Mouse (Mus musculus): ENCODE data around the gene Gsta4. TPM values are rescaled to one million over a fixed set of nuclear protein-coding genes. Genes with fewer than 3 reads are reported as not detected.
"Not testable (repeated sequence)": the region's sequence is repeated elsewhere in the genome, so short reads cannot be mapped to it uniquely, and the experiment has no call there.

The Gsta4 gene
- polyA plus RNA-seq, 1 experiment from 2014 or later: 109 TPM

DNA sequence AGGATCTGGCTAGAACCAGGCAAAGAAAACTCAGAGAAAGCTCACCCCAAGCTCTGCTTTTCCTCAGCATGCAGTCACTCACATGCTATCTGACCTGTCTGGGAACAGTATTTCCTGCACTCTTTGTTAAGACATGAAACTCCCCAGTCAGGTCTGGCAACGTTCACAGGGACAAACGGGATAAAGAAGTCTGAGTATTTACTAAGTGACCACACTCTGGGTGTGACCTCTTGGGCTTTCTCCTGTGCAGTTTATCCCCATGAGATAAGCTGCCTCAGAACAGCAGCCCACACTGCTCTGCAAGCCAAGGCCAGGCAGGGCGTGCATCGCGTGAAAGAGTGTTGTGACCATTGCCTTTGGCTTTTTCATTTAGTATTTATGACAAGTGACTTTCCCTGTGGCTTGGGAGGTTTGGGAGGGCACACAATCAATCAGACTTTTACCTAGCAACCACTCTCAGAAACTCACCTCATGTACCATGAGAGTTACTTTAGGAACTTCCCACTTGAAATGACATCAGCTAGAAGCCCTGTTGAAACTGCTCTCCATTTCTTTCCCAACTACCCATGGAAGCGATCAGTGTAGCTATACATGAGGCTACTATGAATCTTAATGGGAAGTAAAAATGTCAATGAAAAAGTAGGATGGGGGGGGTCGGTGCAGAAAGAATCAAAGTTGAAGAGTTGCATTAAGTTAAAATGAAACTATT, 29.9 kb downstream of the Gsta4 start:
- ATAC-seq (replicated peaks; ENCODE audit: low FRiP score): no peak
- Histone ChIP-seq H3K4me1 (no peaks in the 10 kb centered on the region), H3K9ac (no peak overlapping the region), H3K27ac (no peak overlapping the region), H3K9me3 (replicated peaks) (no peaks in the 10 kb centered on the region), H3K27me3 (no peaks in the 10 kb centered on the region), H3K4me3 (replicated peaks) (no peak overlapping the region), H3K4me2 (no peak overlapping the region), H3K36me3 (peaks cover 20% of the 10 kb centered on the region)
- WGBS: 69% methylated on average over 7 of the region's 7 CpGs

DNA sequence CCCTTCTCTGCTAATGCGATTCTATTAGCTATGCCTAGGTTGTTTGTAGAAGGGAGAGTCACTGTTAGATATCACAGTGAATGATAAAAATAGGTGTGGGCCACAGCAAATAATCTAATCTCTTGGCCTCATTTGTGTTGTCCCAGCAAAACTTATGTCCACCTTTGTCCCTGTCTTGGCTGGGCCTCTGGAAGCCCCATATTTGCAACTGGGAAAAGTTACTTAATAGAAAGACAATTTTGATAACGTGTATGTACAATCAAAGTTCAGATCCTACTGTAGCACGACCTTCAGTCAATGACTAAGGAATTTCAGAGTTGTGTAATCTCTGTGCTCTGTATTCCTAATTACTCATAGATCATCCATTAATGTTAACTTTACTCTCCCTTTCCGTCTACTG, 34.5 kb downstream of the Gsta4 start:
- Histone ChIP-seq H3K4me3 (replicated peaks) (no peak overlapping the region), H3K27ac (no peak overlapping the region), H3K4me1 (no peaks in the 10 kb centered on the region), H3K27me3 (no peaks in the 10 kb centered on the region), H3K9me3 (replicated peaks) (no peaks in the 10 kb centered on the region), H3K9ac (no peak overlapping the region), H3K4me2 (no peak overlapping the region), H3K36me3 (no peaks in the 10 kb centered on the region)
- ATAC-seq (replicated peaks; ENCODE audit: low FRiP score): no peak
- 71% methylated on average over 4 of the region's 4 CpGs for WGBS

DNA sequence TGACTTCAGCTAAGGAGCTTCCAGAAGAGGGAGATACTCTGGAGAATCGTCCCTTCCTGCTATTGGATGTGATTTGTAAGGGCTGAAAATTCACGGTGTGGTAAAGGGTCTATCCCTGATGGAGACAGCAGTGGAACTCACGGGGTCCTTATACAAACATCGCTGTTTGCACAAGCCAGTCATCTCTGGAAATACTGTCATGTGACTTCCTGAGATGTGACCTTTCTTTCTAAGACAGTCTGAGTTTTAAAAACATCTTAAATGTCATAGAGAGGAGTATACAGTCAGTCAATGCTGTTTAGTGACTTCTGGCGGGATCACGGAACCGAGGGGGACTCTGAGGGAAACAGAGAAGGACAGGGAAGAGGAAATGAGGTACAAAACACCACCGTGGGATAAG, 40.0 kb downstream of the Gsta4 start:
- Histone ChIP-seq H3K27me3 (no peaks in the 10 kb centered on the region), H3K4me3 (replicated peaks) (no peak overlapping the region), H3K9me3 (replicated peaks) (no peaks in the 10 kb centered on the region), H3K9ac (no peak overlapping the region), H3K4me2 (no peak overlapping the region), H3K36me3 (no peaks in the 10 kb centered on the region), H3K27ac (no peak overlapping the region), H3K4me1 (0 out of 2 replicates have a peak, but pooled peaks cover 4% of the 10 kb centered on the region)
- WGBS: 45% methylated on average over 8 of the region's 8 CpGs
- ATAC-seq (replicated peaks; ENCODE audit: low FRiP score): no peak

DNA sequence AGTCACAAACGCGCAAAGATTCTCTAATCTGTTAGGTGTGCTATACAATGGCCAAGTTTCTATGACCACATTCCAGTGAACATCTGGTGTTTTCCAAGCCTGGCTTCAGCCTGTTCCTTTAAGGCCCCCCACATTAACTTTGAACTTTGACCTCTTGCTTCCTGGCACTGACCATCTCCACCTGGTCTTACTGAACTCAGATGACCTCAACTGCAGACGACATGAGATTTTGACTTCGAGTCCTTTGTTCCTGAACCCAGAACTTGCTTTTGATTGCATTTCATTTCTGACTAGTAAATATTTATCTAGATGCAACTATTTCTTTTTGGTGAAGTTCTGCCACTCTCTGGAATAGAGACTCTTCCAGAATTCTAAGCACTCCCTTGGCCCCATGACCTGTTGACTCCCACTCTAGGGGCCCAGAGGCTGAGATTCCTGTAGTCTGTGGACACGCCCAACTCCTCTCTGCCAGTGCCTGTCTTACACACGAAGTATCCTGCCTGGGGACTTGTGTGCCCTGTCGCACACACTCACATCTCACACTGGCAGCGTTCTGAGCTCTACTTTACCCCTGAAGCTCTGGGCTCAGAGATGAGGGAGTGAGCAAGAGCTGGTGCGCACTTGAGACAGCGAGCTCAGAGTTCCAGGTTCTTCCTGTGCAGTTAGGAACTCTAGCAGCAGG, 40.8 kb downstream of the Gsta4 start:
- no peak for ATAC-seq (replicated peaks; ENCODE audit: low FRiP score)
- Histone ChIP-seq H3K27ac (no peak overlapping the region), H3K9me3 (replicated peaks) (no peaks in the 10 kb centered on the region), H3K4me3 (replicated peaks) (no peak overlapping the region), H3K4me2 (no peak overlapping the region), H3K4me1 (0 out of 2 replicates have a peak, but pooled peaks cover 4% of the 10 kb centered on the region), H3K36me3 (no peaks in the 10 kb centered on the region), H3K9ac (no peak overlapping the region), H3K27me3 (no peaks in the 10 kb centered on the region)
- 59% methylated on average over 10 of the region's 10 CpGs for WGBS

DNA sequence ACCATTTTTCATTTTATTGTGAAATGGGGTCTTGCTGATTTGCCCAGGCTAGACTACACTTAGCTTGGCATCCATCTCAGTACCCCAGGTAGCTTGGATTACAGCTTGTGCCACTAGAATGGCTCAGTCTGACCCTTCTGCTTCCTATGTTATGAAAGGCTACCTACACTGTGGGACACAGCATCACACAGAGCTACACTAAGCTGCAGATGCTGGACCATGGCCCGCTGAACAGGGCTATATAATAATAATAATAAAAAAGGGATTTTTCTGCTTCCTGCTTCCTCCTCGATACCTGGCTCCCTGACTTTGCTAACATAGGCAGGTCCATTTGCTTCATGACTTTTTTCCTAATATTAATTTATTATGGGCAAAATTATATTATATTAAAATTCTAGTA, 41.8 kb downstream of the Gsta4 start:
- no peak for ATAC-seq (replicated peaks; ENCODE audit: low FRiP score)
- 0 out of 2 replicates have a peak, but pooled peaks cover 4% of the 10 kb centered on the region for H3K4me1 ChIP-seq
- H3K9ac ChIP-seq: no peak overlapping the region
- H3K27ac ChIP-seq: no peak overlapping the region
- H3K4me2 ChIP-seq: no peak overlapping the region
- no peak overlapping the region for H3K4me3 ChIP-seq (replicated peaks)
- no peaks in the 10 kb centered on the region for H3K27me3 ChIP-seq
- 92% methylated on average over 2 of the region's 2 CpGs for WGBS
- H3K36me3 ChIP-seq: no peaks in the 10 kb centered on the region
- no peaks in the 10 kb centered on the region for H3K9me3 ChIP-seq (replicated peaks)

DNA sequence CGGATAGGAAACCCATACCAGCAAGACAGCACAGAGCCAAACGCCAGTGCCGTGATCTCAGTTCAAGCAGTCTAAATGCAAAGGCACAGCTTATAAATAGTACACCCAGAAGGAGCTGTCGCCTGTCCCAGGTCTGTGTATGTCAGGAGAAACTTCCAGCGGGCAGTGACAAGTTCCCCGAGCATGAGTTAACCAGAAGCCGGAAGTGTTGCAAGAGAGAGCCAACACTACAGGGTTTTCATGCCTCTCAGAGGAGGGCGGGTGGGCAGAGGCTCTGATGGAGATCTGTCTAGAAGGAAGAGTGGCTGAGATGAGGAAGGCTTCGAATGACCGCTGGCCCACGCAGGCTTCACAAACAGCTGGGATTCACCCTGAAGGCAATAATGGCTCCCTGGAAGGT, 42.7 kb downstream of the Gsta4 start:
- H3K27ac ChIP-seq: no peak overlapping the region
- no peaks in the 10 kb centered on the region for H3K36me3 ChIP-seq
- H3K27me3 ChIP-seq: no peaks in the 10 kb centered on the region
- H3K4me3 ChIP-seq (replicated peaks): no peak overlapping the region
- no peak overlapping the region for H3K9ac ChIP-seq
- WGBS: 70% methylated on average over 11 of the region's 11 CpGs
- 0 out of 2 replicates have a peak, but pooled peaks cover 4% of the 10 kb centered on the region for H3K4me1 ChIP-seq
- 0 out of 2 replicates have a peak, but pooled peaks have one; percentile 22 for ATAC-seq (replicated peaks; ENCODE audit: low FRiP score)
- no peak overlapping the region for H3K4me2 ChIP-seq
- no peaks in the 10 kb centered on the region for H3K9me3 ChIP-seq (replicated peaks)

DNA sequence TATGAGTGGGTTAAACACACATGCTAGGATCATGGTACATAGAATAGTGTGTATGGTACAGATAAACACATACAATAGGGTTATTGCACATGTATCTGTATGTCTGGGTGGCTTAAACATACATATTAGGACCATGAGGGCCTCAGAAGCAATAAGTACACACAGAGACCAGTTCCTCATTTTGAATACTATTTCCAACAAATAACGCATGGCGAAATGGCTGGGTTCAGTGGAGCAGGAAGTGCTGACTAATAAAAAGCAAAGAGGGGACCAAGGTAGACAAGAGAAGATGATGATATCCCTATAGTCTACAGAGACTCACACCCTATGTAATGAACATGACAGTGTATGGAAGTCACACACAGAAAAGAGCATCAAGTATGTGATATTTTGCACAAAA, 45.5 kb downstream of the Gsta4 start:
- no peak for ATAC-seq (replicated peaks; ENCODE audit: low FRiP score)
- H3K4me3 ChIP-seq (replicated peaks): no peak overlapping the region
- no peak overlapping the region for H3K9ac ChIP-seq
- H3K4me2 ChIP-seq: no peak overlapping the region
- WGBS: 92% methylated on average over 2 of the region's 2 CpGs
- H3K27ac ChIP-seq: no peak overlapping the region
- 0 out of 2 replicates have a peak, but pooled peaks cover 1% of the 10 kb centered on the region for H3K4me1 ChIP-seq
- H3K9me3 ChIP-seq (replicated peaks): no peaks in the 10 kb centered on the region
- no peaks in the 10 kb centered on the region for H3K36me3 ChIP-seq
- H3K27me3 ChIP-seq: no peaks in the 10 kb centered on the region

DNA sequence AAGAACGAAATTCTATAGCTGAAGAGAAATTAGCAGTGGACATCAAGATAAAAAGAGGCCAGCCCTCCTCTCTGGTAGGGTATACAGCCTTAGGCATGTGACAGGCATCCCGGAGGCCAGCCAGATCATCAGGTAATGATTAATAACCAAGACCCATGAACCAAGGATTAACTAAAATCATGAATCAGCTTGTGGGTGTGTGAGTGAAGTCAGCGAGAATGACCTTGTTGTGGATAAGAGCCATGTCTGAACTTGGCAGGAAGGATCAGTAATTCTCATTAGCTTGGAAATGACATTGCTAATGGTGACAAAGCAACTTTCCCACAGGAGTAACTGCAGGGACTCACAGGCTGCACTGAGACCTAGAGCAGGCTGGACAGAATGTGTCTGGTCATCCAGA, 47.1 kb downstream of the Gsta4 start:
- H3K36me3 ChIP-seq; H3K9me3 ChIP-seq (replicated peaks); H3K27me3 ChIP-seq; H3K4me1 ChIP-seq; H3K4me3 ChIP-seq (replicated peaks); H3K27ac ChIP-seq; H3K4me2 ChIP-seq; H3K9ac ChIP-seq: not testable (repeated sequence)
- ATAC-seq (replicated peaks; ENCODE audit: low FRiP score): 0 out of 2 replicates have a peak, but pooled peaks have one; percentile 52
- 54% methylated on average over 3 of the region's 3 CpGs for WGBS

DNA sequence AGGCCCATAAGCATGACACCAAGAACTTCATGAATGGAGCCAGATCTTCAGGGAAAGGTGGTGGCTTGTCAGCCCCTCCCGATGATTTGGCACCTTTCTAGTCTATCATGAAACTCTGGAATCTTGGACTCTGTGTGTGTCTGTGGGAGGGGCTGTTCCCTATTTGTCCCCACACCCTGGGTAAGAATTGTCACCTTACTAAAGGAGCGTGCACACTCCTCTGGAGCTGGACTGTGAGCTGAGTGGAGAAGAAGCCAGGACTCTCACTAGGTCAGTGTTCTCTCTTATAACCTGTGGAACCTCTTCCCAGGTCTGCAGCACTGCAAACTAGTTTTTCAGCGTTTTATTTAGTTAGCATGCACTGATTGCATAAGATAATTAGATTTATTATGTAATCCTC, 47.9 kb downstream of the Gsta4 start, which contains the start of gene Gsta1:
Gene Gsta1 (plus strand): TSS at position 196 of the 400 bp plus-strand sequence.
- H3K27ac ChIP-seq; H3K9me3 ChIP-seq (replicated peaks); H3K4me3 ChIP-seq (replicated peaks); H3K4me1 ChIP-seq; ATAC-seq (replicated peaks; ENCODE audit: low FRiP score); H3K27me3 ChIP-seq; H3K9ac ChIP-seq; H3K4me2 ChIP-seq; H3K36me3 ChIP-seq: not testable (repeated sequence)
- WGBS: 77% methylated on average over 2 of the region's 3 CpGs

DNA sequence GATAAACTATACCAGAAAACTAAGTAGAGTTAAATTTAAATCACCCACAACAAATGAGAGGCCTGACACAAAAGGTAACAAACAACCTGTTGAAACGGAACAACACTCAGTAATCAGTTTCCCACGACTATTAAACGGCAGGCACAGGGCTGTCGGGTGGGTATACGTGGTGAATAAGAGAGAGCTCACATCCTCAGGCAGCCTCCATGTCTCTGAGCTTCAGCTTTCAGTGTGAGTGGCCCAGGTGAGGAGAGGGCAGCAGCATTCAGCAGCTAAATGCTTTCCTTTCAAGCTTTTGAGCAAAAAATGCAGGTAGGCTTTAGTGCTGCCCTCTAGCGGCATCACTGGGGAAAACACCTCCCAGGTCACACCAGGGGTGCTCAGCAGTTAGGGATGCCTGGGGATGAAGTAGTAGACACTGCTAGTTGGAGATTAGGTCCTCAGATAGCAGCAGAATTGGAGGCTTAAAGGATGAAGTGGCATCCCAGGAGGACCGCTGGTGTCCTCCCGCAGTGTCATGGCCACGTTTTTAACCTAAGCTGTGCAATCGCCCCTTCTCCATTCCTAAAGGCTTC, 50.6 kb downstream of the Gsta4 start:
- not testable (repeated sequence) for H3K4me3 ChIP-seq (replicated peaks); H3K4me2 ChIP-seq; H3K36me3 ChIP-seq; H3K4me1 ChIP-seq; H3K27ac ChIP-seq; H3K9me3 ChIP-seq (replicated peaks); H3K27me3 ChIP-seq; H3K9ac ChIP-seq; ATAC-seq (replicated peaks; ENCODE audit: low FRiP score)
- no CpG with 5 or more reads among the region's 10 CpGs for WGBS

DNA sequence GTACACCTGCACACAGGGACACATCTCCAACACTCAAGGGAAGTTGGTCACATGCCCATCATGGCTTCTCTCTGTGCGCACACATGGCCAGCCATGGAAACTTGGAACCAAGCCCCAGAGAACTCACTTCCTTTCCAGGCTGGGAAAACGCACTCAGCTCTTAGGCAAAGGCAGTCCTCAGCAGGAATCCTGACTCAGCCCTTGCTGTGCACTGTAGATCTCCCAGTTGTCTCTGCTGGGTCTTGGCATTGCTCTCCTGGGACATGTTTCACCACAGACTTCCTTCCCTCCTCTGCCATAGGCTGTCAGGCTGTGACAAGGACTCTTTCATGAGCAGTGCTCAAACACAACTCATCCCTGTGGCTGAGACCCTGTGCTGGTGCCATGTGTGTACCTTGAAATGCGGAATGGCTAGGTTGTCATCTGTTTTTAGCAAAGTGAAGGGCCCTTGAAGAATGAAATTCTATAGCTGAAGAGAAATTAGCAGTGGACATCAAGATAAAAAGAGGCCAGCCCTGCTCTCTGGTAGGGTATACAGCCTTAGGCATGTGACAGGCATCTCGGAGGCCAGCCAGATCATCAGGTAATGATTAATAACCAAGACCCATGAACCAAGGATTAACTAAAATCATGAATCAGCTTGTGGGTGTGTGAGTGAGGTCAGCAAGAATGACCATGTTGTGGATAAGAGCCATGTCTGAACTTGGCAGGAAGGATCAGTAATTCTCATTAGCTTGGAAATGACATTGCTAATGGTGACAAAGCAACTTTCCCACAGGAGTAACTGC, 73.3 kb downstream of the Gsta4 start:
- H3K4me1 ChIP-seq; H3K4me2 ChIP-seq; H3K9me3 ChIP-seq (replicated peaks); H3K27me3 ChIP-seq; H3K36me3 ChIP-seq; H3K4me3 ChIP-seq (replicated peaks); H3K9ac ChIP-seq: not testable (repeated sequence)
- H3K27ac ChIP-seq: peak overlapping the region; percentile 41; the same call in 1 of the 2 replicates
- 58% methylated on average over 4 of the region's 4 CpGs for WGBS
- 0 out of 2 replicates have a peak, but pooled peaks have one; percentile 49 for ATAC-seq (replicated peaks; ENCODE audit: low FRiP score)

DNA sequence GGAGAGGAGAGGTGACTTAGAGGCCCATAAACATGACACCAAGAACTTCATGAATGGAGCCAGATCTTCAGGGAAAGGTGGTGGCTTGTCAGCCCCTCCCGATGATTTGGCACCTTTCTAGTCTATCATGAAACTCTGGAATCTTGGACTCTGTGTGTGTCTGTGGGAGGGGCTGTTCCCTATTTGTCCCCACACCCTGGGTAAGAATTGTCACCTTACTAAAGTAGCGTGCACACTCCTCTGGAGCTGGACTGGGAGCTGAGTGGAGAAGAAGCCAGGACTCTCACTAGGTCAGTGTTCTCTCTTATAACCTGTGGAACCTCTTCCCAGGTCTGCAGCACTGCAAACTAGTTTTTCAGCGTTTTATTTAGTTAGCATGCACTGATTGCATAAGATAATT, 74.3 kb downstream of the Gsta4 start, which contains the start of gene Gm3776:
Gene Gm3776 (plus strand): TSS at position 216 of the 400 bp plus-strand sequence.
- H3K4me1 ChIP-seq; ATAC-seq (replicated peaks; ENCODE audit: low FRiP score); H3K27me3 ChIP-seq; H3K4me3 ChIP-seq (replicated peaks); H3K9ac ChIP-seq; H3K4me2 ChIP-seq; H3K36me3 ChIP-seq; H3K9me3 ChIP-seq (replicated peaks): not testable (repeated sequence)
- WGBS: 67% methylated on average over 1 of the region's 3 CpGs
- peak within 1 kb of the TSS; percentile 41; the same call in 1 of the 2 replicates for H3K27ac ChIP-seq

Measured in kidney, embryonic 15.5 days (tissue).